Mouse (Mus musculus) ES-Bruce4 (cell line): Measurements from ENCODE around the gene Gm35315. TPM values are rescaled to one million over a fixed set of nuclear protein-coding genes. Genes with fewer than 3 reads are reported as not detected.
A peak's percentile ranks its signal among the peaks of the same experiment; 100 is the strongest.

Source experiments
- H3K27ac ChIP-seq: 2 replicates; pipeline ENCODE4 v1.5.1; 2012; ENCODE audit warnings: low read length, inconsistent platforms; ENCODE audit not compliant: insufficient read depth
- H3K27me3 ChIP-seq: 2 replicates; pipeline ENCODE4 v1.6.1; 2012; ENCODE audit warnings: mild to moderate bottlenecking, low read length, inconsistent platforms; ENCODE audit not compliant: control insufficient read depth, poor library complexity, insufficient read depth, severe bottlenecking
- H3K36me3 ChIP-seq: 2 replicates; pipeline ENCODE4 v1.6.1; 2012; ENCODE audit warnings: inconsistent platforms, mild to moderate bottlenecking, low read length, moderate library complexity; ENCODE audit not compliant: control insufficient read depth, poor library complexity, insufficient read depth, severe bottlenecking
- H3K4me1 ChIP-seq: one replicate; pipeline ENCODE4 v1.8.1; 2011; ENCODE audit warnings: low read length; ENCODE audit not compliant: control insufficient read depth, insufficient read depth
- H3K4me3 ChIP-seq: 2 replicates; pipeline ENCODE4 v1.5.1; 2011; ENCODE audit warnings: low read depth, mild to moderate bottlenecking, low read length
- H3K9ac ChIP-seq: 2 replicates; pipeline ENCODE4 v1.6.1; 2012; ENCODE audit warnings: low read depth, mild to moderate bottlenecking, inconsistent platforms; ENCODE audit not compliant: poor library complexity, severe bottlenecking
- H3K9me3 ChIP-seq: replicated peaks from 2 replicates; pipeline ENCODE4 v1.6.1; 2012; ENCODE audit warnings: mild to moderate bottlenecking, low read length, inconsistent platforms; ENCODE audit not compliant: control insufficient read depth, poor library complexity, insufficient read depth, severe bottlenecking
- CTCF ChIP-seq: IDR thresholded peaks from one replicate; pipeline ENCODE4 v1.8.1; 2011; ENCODE audit warnings: low read depth, low read length
- EP300 ChIP-seq: IDR thresholded peaks from 2 replicates; pipeline ENCODE4 v1.6.1; 2011; ENCODE audit warnings: low read depth, low read length; ENCODE audit not compliant: insufficient read depth
- POLR2A ChIP-seq: IDR thresholded peaks from one replicate; pipeline ENCODE4 v1.8.1; 2011; ENCODE audit warnings: low read length; ENCODE audit not compliant: insufficient read depth
- polyA plus RNA-seq: library from polyadenylated mRNA; stranded (reverse); fragments of >200 nt; gene quantifications from 2 replicates; pipeline ENCODE4 v1.2.4, GENCODE M21; 2011; ENCODE audit warnings: low read depth; ENCODE audit not compliant: missing spikeins, insufficient read depth, insufficient read length

Gene Gm35315
- polyA plus RNA-seq, 1 experiment, result 13.5 TPM

DNA sequence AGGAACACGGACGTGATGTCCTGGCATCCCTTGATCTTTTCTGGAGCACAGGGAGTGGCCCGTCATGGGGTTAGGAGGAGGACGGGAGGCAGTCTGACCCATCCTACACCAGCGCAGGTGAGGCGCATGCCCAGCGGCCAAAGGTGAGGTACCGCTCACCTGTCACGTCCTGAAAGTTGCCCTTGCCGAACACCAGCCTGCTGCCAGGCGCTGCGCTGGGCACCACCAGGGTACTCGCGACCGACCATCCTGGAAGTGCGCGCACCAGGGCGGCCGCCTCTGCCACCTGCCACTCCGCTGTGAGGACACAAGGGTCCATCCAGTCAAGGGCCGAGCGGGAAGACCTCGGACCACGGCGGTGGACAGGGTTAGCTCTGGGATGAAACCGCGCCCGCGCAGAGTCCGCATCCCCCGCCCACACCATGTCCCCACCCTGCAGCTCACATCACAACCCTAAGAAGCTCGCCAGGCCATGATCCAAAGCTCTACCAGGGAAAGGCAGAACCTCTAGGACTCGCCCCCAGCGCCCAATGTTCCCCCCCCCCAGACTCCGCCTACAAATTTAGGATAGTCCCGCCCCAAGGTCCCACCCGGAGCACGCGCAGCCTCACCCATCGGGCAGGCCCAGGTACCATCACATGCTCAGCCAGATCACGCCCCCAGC is 12.8 kb upstream of the Gm35315 start:
- H3K27me3 ChIP-seq, result no peaks in the 10 kb centered on the region
- peak overlapping the region; percentile 90 for H3K4me3 ChIP-seq
- peaks cover 8% of the 10 kb centered on the region for H3K4me1 ChIP-seq
- H3K27ac ChIP-seq, result peak overlapping the region; percentile 76
- H3K9ac ChIP-seq, result peak overlapping the region; percentile 91
- TF ChIP-seq EP300 (no peak), CTCF (no peak)
- peaks cover 13% of the 10 kb centered on the region for H3K36me3 ChIP-seq
- no peaks in the 10 kb centered on the region for H3K9me3 ChIP-seq

DNA sequence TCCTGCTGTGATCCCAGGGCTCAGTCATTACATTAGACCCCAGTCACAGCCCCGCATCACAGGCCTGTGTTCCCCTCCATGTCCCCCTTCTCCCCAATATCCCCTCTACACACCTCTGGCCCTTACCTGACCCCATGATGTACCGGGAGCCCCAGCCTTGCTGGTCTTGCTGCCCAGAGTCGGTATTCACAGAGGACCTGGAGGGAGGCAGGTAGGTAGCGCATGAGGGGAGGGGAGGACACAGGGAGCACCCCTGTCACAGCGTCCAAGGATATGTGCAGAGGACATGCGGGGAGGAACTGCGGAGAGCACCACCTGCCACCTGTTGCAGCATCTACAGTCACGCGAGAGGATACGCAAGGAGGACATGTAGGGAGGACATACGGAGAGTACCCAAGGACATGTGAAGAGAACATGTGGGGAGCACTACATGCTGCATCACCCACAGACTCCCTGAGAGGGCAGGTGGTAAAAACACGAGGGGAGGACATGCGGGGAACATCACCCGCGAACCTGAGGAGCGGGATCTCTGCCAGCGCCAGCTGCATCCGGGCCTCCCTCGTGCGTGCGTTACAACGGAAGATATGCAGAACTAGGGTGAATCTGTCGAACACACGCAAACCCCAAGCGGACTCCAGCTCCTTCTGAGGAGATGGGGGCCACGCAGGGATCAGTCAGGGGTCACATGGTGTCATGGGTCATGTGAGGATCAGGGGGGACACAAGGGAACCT is 12.1 kb upstream of the Gm35315 start:
- H3K27me3 ChIP-seq, result no peaks in the 10 kb centered on the region
- no peaks in the 10 kb centered on the region for H3K9me3 ChIP-seq
- TF ChIP-seq POLR2A (no peak), EP300 (no peak), CTCF (no peak)
- H3K4me1 ChIP-seq, result peaks cover 8% of the 10 kb centered on the region
- peak overlapping the region; percentile 91 for H3K9ac ChIP-seq
- peak overlapping the region; percentile 90 for H3K4me3 ChIP-seq
- peaks cover 13% of the 10 kb centered on the region for H3K36me3 ChIP-seq
- H3K27ac ChIP-seq, result no peak overlapping the region

DNA sequence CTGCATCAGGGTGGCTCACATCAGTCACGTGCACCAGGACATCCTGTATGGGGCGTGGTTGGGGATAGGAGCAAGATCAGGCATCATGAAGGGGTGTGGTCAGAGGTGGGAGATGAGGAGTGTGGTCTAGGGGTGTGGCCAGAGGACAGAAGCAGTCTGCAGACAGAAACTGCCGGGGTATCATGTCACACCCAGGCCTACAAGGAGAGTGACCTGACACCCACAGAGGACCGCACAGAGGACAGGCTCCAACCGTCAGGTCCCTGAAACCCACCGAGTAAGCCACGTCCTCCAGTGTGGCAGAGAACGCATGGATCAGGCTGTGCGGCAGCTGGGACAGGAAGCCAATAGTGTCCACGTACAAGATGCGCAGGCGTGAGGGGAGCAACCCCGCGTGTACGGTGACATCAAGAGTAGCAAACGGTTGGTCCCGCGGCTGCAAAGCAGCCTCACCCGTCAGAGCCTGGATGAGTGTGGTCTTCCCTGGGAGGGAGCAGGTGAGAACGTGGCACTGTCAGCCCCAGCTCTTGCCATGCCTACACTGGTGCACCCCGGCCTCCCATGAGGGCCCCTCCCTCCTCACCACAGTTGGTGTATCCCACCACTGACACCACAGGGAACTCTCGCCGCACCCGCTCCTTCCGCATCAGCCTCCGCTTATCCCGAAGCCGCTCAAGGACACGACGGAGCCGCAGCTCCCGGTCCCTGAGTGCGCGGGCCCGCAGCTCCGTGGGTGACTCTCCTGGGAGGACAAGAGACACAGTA is 10.6 kb upstream of the Gm35315 start:
- H3K4me3 ChIP-seq, result peak overlapping the region; percentile 28
- H3K9me3 ChIP-seq, result no peaks in the 10 kb centered on the region
- H3K36me3 ChIP-seq, result peaks cover 13% of the 10 kb centered on the region
- H3K4me1 ChIP-seq, result peaks cover 8% of the 10 kb centered on the region
- H3K9ac ChIP-seq, result no peak overlapping the region
- no peak overlapping the region for H3K27ac ChIP-seq
- no peaks in the 10 kb centered on the region for H3K27me3 ChIP-seq
- no peak for TF ChIP-seq POLR2A
- TF ChIP-seq EP300, result no peak
- no peak for TF ChIP-seq CTCF

DNA sequence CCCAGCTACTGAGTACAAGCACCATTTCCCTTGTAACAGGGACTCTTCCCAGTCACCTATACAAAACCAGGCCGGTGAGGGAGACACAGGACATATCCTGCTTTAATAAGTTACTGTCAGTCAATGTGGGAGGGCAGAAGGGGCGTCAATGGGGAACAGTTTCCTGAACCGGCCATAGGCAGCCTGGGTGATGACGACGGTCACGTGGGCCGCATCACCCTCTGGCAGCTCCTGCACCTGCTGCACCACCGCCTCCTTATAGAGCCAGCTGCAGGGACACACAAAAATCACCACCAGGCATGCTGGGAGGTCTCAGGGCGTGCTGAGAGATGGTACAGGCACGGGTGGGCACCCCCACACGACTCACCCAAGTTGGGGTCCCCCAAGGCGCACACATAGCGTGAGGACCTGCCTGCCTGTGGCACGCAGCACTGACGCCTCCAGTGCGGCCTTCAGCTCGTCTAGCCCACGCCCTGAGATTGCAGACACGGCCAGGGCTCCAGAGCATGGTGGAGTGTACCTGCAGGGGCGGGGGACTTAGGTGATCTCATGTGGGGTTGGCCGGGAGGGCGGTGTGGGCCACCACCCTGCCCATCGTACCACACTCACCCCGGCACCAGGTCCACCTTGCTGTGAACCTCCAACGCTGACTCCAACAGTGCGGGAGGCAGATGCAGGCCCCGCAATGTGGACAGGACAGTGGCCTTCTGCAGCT is 9.8 kb upstream of the Gm35315 start:
- Histone ChIP-seq H3K36me3 (peaks cover 13% of the 10 kb centered on the region), H3K9ac (no peak overlapping the region), H3K27me3 (no peaks in the 10 kb centered on the region), H3K4me1 (peaks cover 8% of the 10 kb centered on the region), H3K9me3 (no peaks in the 10 kb centered on the region), H3K27ac (no peak overlapping the region), H3K4me3 (peak overlapping the region; percentile 3)
- TF ChIP-seq POLR2A (no peak), CTCF (no peak), EP300 (no peak)

DNA sequence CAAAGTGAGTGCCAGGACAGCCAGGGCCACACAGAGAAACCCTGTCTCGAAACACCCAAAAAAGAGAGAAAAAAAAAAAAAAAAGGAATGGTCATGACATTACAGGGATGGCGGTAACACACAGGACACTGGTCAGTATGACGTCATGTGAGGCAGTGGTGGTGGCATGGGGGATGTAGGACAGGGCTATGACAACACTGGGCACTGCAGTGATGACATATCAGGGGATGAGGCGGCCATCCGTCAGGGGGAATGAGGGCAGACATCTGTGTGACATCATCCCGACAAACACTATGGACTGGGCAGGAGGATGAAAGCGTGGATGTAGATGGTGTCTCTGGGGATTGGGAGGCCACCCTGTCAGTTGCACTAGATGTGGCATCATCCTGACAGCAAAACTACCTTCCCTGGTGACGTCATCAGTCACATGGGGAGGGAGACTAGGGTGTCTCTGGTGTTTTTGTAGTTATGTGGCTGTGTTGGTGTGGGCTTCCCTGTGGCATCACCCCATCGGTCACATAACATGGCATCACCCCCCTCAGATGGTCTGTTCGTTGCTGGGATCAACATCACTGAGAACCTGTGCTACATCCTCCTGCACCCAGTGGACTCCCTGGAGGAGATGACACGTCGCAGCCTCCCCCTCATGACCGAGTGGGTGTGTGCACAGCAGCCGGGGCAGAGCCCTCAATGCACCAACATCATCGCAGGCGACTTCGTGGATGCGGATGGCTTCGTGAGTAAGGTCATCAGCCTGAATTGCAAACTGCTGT is 8.8 kb upstream of the Gm35315 start:
- no peak overlapping the region for H3K4me3 ChIP-seq
- no peak overlapping the region for H3K9ac ChIP-seq
- H3K27ac ChIP-seq, result no peak overlapping the region
- no peaks in the 10 kb centered on the region for H3K9me3 ChIP-seq
- no peak for TF ChIP-seq POLR2A
- no peak for TF ChIP-seq EP300
- no peak for TF ChIP-seq CTCF
- no peaks in the 10 kb centered on the region for H3K27me3 ChIP-seq
- H3K4me1 ChIP-seq, result peaks cover 12% of the 10 kb centered on the region
- H3K36me3 ChIP-seq, result peaks cover 13% of the 10 kb centered on the region
